Mouse (Mus musculus) CD4-positive helper T cell, adult 2 months (primary cell): ENCODE data around the gene Arrdc2.
A peak's percentile ranks its signal among the peaks of the same experiment; 100 is the strongest.
"Not testable (repeated sequence)": the region's sequence is repeated elsewhere in the genome, so short reads cannot be mapped to it uniquely, and the experiment has no call there.

Experiments
- DNase-seq: peaks from one replicate; pipeline ENCODE4 v3.0.0-alpha.2; 2012; ENCODE audit warnings: low read depth, missing footprints, low spot score

Gene Arrdc2

DNA sequence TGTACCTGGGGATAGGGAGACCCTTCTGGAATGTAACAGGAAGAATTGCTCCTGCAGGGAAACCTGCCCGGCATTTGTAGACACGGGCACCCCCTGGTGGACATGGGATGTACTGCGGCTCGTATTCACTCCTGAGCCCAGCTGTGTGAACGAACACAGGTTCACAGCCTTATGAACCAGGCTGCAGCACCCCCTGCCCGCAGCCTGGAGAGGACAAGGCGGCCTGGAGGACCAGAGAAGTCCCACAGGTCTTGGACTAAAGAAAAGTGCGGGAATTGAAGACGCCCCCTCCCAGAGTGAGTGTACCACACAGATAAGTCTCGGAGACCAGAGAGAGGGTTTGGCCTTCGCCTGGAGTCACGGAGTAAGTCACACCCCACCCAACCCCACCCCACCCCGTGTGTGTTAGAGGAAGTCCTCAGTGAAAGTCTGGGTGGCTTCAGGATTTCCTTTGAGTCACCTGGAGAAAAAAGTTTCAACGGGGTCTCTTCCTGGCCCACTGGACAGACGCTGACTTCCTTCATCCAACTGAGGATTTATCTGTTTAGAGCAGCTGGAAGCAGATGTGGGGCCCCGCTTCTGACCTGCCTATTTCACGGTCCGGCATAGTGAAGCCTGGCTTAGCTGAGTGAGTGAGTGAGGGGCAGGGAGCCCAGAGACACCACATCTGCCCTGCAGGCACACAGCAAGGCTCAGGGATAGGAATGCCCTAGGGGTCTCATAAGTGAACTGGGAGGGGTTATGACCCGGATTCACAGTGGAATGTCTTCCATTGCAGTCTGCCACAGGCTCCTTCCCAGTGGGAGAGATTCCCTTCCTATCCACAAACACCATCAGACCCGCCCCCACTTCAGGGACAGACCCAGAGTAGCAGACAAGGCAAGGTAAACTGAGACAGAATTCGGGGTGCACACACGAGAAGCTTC lies 1.9 kb upstream of the Arrdc2 start:
- DNase-seq: peak; percentile 82

GRCm38 (mm10) chr8:70840590-70840989 lies 1.1 kb upstream of the Arrdc2 start:
- DNase-seq: peak; percentile 18

DNA sequence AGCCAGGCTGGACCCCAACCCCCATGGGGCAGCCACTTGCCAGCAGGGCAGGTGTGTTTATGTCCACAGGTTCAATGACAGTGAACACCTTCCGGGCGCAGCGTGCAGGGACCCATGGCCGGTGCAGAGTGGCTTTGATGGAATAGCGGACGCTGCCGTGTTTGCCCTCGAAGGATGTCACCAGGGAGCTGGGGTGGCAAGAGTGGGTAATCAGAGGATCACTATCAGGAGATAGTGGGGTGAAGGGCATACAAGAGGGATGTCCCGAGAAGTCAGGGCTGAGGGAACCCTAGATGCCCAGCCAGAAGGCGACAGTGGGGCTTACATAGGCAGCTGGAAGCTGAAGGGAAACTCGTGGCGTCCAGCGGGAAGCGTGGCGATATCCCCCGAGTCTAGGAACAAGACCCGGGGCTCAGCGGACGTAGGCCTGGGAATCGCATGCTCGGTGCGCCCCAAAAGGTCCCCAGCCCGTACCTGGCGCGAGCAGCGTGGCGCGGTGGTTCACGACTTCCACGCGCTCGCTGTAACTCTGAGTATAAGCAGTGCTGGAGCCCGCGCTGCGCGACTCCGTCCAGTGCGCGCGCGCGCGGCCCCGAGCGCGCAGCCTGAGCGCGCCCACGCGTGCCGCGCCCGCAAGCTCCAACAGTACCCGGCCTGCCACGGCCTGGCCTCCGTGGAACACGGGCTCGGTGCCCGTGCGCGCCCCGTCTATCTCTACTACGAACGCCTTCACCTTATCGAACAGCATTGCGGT lies 689 bp downstream of the Arrdc2 start:
- no peak for DNase-seq

- no peak for DNase-seq
These were observed 2.9 kb downstream of the Arrdc2 start for GRCm38 (mm10) chr8:70836666-70837065.

DNA sequence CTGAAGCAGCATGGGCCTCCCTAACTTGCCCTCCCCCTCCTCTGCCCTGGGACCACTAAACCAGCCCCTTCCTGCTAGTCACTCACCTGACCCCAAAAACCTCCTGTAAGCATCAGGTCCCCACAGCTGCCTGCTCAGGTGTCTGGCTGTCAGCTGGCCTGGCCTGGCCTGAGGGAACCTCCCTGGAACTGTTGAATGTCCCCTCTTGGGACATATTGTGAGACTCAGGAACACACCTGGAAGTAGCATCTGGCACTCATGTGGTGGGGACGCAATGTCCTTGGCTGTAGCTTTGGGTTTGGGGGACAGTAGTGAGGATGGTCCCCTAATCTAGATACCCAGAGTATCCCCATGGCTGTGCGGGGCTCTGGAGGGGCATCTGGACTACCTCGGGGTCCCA lies 5.4 kb downstream of the Arrdc2 start:
- DNase-seq: no peak

DNA sequence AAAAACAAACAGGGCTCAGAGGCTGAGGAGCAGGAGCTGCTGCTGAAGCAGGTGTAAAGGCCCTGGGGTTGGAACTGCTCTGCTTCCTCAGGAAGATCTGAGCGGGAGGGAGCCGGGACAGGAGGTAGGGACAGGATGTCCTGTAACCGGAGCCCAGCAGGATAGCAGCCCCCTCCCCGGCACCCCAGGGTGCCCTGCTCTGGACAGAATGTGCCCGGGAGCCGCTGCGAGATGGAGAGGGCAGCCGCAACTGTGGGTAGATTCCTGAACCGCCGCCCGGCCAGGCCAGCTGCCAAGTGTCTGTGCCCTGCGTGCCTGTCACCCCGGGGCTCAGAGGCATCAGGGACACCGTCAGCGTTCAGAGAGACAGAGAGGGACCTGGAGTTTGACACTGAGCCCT lies 6.0 kb downstream of the Arrdc2 start:
- DNase-seq: no peak

DNA sequence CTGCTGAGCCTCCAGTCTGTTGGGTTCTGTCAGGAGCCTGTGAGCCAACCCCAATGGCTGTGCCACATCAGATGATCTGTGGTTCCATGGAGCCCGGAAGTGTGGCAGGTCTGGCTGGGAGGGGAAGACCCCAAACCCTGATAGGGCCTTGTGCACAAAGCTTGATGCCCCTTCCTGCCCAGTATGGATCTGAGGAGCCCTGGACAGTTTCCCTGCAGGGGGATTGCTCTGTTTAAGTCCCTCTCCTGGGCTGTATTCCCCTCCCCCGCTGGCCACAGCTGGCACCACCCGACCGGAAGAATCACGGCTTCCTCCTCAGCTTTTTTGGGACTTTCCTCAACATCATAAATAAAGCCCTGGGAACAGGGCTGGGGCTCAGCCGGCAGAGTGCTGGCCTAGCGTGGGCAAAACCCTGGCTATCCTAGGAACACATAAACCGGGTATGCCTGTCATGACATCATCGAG lies 6.5 kb downstream of the Arrdc2 start:
- peak; percentile 74 for DNase-seq

DNA sequence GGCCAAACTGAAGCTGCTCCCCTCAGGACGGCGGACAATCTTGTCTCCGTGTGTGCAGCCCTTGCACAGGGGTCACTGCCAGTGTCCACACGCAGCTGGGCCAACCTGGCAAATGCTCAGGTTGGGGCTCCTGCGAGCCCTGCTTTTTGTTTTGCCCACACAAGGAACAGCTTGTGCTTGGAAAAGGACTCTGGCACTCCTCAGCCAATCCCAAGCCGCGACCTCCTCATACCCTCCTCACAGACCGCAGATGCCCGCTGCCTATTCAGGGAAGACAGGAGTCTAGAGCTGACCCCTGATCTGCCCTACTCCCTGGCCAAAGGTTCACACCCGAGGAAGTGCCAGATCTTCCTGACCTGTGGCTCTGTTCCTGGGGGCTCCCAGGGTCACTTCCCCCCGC lies 7.1 kb downstream of the Arrdc2 start:
- no peak for DNase-seq

DNA sequence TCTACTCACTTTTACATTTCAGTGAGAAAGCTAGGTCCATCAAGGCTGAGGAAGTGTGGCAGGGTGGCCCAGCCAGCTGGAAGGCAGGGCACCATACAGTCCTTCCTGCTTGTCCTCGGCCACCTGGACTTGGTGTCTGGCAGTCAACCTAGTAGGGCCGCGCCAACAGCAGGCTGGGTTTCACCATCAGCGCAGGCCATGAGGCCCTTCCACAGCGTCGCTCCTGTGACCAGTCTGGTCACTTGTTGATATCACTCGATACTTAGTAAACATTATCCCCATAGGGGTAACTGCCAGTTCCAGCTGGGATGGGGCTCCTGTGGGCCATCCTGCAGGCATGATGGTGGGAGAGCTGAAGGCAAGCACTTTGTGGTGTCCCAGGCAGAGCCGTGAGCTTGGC lies 8.0 kb downstream of the Arrdc2 start:
- no peak for DNase-seq

- DNase-seq: no peak
These were observed 11.7 kb downstream of the Arrdc2 start for GRCm38 (mm10) chr8:70827796-70828195.

DNA sequence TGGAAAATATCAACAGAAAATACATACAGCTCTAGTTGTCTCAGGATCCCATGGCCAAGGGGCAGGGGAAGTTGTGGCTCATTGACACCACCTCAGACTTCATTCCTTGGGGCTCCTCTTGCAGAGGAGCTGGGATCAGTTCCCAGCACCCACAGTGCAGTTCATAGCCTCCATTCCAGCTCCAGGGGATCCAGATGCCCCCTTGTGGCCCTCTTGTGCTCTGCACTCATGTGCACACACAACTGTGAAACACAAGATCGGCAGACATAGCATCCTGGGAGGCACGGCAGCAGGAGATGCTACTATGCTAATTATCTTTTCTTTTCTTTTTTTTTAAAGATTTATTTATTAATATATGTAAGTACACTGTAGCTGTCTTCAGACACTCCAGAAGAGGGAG lies 12.5 kb downstream of the Arrdc2 start:
- no peak for DNase-seq

- DNase-seq: no peak
These were observed 13.7 kb downstream of the Arrdc2 start for GRCm38 (mm10) chr8:70825816-70826215.

DNA sequence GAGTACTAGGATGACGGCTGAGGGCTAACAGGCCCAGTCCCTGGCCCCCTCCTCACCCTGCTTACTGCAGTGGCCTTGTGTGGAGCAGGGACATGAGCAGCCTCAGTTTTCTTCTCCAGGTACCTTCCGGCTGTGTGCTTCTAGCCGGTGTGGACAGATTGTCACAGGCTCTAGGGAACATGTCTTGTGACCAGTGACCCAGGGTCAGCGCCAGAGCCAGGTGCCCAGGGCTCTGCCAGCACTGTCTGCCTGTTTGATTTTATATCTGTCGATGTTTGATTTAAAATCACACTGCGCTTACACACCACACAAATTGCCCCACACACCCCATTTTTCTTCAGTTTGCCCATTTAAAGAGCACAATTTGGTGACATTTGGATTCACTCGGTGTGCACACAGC lies 15.7 kb downstream of the Arrdc2 start:
- DNase-seq: no peak

- DNase-seq: not testable (repeated sequence)
These were observed 16.9 kb downstream of the Arrdc2 start for GRCm38 (mm10) chr8:70822594-70822993.

- no peak for DNase-seq
These were observed 17.5 kb downstream of the Arrdc2 start for GRCm38 (mm10) chr8:70821992-70822391.

DNA sequence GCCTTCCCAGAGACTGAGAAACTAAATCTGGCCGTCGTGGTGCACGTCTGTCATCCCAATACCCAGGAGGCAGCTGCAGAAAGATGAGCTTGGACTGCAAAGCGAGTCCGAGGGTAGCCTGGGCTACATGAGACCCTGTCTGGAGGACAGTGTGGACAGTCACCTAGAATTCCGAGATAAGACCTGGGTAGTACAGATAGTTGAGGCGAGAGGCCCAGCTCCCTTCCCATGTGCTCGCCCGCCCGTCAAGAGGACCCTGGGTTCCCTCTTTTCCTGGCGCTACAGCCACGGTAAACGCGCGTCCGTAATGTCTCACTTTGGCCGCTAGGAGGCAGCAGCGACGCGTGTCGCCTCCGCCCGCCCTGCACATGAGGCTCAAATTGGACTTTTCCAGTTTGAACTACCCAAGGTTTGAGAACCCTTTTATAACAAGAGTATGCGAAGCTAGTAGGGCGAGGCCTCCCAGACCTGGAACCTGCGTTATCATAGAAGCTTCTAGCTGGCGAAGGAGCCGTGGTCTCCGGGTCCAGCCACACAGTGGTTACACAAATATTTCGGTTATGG lies 18.0 kb downstream of the Arrdc2 start:
- DNase-seq: peak; percentile 72

- DNase-seq: no peak
These were observed 19.2 kb downstream of the Arrdc2 start for GRCm38 (mm10) chr8:70820101-70820935.

DNA sequence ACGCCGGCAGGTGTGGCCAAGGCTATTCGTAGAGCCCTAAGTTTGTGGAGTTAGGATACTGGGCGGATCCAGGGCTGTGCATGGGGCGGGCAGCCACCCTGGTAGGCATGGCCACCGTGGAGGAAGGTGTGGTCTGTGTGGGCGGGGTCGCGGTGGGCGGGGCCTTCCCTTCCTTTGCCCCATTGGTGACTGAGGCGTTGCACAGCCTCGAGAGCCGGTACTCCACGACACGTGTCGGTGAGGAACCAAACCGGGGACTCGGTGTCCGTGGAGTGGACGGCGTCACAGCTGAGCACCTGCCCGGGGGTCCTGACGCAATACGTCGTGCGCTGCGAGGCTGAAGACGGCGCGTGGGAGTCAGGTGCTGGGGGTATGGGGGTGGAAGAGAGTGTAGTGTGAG lies 22.8 kb downstream of the Arrdc2 start:
- no peak for DNase-seq

DNA sequence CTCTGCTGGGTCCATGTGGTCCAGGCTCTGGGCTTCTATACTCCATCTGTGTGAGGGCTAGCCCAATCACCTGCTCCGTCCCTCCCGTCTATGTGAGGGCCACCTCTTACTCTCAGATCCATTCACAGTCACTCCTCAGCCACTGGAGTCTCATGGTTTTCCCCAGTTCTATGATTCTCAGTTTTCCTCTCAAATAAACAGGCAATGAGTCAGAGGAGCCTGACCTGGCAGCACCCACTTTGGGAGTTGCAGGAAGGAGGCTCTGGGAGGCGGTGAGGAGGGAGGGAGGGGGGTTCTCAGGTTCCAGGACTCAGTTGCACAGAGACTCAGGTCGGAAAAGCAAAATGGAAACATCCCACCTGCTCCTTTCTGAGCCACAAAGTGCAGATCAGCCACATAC lies 26.6 kb downstream of the Arrdc2 start:
- DNase-seq: no peak

GRCm38 (mm10) chr8:70812055-70812454 lies 27.5 kb downstream of the Arrdc2 start:
- DNase-seq: no peak

- peak; percentile 77 for DNase-seq
These were observed 28.4 kb downstream of the Arrdc2 start for GRCm38 (mm10) chr8:70810962-70811680.
